ENCODE assay signal across 12 mouse cellular contexts in the genomic region with DNA sequence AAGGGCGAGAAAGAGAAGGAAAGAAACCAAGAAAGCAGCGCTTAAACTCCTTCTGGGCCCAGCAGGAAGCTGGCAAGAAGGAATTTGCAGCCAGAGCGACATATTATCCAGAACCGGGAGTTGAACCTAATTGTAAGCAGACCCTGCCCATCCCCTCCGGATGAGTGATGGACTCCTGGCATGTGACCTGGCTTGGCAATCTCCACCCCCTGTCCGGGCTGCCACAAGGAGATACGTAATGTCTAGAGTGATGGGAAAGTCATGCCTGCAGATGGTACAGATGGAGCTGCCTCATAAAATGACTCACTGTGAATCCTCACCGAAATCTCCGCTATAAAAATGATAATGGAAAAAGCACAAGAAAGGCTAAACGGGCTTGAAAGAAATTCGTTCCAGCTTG.
A peak's percentile ranks its signal among the peaks of the same experiment; 100 is the strongest.
DNase-seq lines count a peak whose midpoint lies in the region; ATAC-seq and TF ChIP-seq lines count a peak whose summit lies in the region.
"Had no signal": no experiment of that assay in that cellular context is flagged by ENCODE, and none has a peak within 500 bp of the region (broad histone marks: within the 10 kb centered on the region; RNA-seq: fewer than 3 reads in every experiment).

No protein-coding gene starts in this region.

- peak; percentile 78; the same call in 1 of the 2 replicates for ATAC-seq in limb, embryonic 14.5 days (ENCODE audit: low FRiP score, low read depth)
- ATAC-seq: midbrain, embryonic 15.5 days had no signal

- H3K9me3 ChIP-seq in limb, embryonic 14.5 days (ENCODE audit: control insufficient read depth, low read length): no peaks in the 10 kb centered on the region
- H3K9me3 ChIP-seq: midbrain, embryonic 15.5 days had no signal

- H3K36me3 ChIP-seq in limb, embryonic 14.5 days (ENCODE audit: control insufficient read depth, insufficient read depth, low read length): no peaks in the 10 kb centered on the region
- H3K36me3 ChIP-seq: midbrain, embryonic 15.5 days had no signal

- H3K4me2 ChIP-seq in limb, embryonic 14.5 days (replicated peaks; ENCODE audit: low read depth, low read length, severe bottlenecking): no peak overlapping the region
- H3K4me2 ChIP-seq: lung, embryonic 14.5 days; midbrain, embryonic 15.5 days had no signal

- no peak overlapping the region for H3K9ac ChIP-seq in limb, embryonic 14.5 days (ENCODE audit: low read depth, low read length, severe bottlenecking)
- H3K9ac ChIP-seq: lung, embryonic 14.5 days; midbrain, embryonic 15.5 days had no signal

- no peaks in the 10 kb centered on the region for H3K27me3 ChIP-seq in cerebellum, adult 2 months (ENCODE audit: control insufficient read depth, insufficient read depth, low read length)
- H3K27me3 ChIP-seq in limb, embryonic 14.5 days (ENCODE audit: control insufficient read depth, insufficient read depth, low read length): no peaks in the 10 kb centered on the region
- H3K27me3 ChIP-seq: midbrain, embryonic 15.5 days had no signal

- TF ChIP-seq POLR2A in cerebellum, adult 2 months (IDR thresholded peaks at IDR 0.05; ENCODE audit: borderline replicate concordance, insufficient read depth, low read length): no peak
- no peak for TF ChIP-seq POLR2A in limb, embryonic 14.5 days (IDR thresholded peaks at IDR 0.05; ENCODE audit: borderline replicate concordance, extremely low read depth, insufficient read depth, insufficient read length)

- no peaks in the 10 kb centered on the region for H3K4me1 ChIP-seq in cerebellum, adult 2 months (ENCODE audit: control insufficient read depth, insufficient read depth, low read length)
- H3K4me1 ChIP-seq in limb, embryonic 14.5 days (ENCODE audit: control insufficient read depth, insufficient read depth, low read length): no peaks in the 10 kb centered on the region; the same call in 1 of the 2 replicates
- H3K4me1 ChIP-seq: midbrain, embryonic 15.5 days had no signal

- peak; percentile 6 to 21 for DNase-seq in cerebellum, adult 2 months
- DNase-seq in cerebellum, adult 9-10 months: no peak
- DNase-seq in embryo, embryonic 10.5 days (ENCODE audit: low spot score): peak; percentile 64
- peak; percentile 16 to 58 for DNase-seq in layer of hippocampus, adult 2 months (ENCODE audit: low spot score in 2 of 2)
- DNase-seq in limb, embryonic 14.5 days (ENCODE audit: low spot score): peak; percentile 34
- DNase-seq in adrenal gland, postnatal 14 days: no peak
- no peak for DNase-seq in retina, postnatal 1 day
- no peak for DNase-seq in B cell, adult 2 months
- DNase-seq: heart, postnatal 14 days; kidney, postnatal 14 days; lung, embryonic 14.5 days had no signal

- no peak overlapping the region for H3K27ac ChIP-seq in cerebellum, adult 2 months (ENCODE audit: insufficient read depth, low read length)
- H3K27ac ChIP-seq in layer of hippocampus, adult 2 months: no peak overlapping the region
- no peak overlapping the region; the same call in 1 of the 2 replicates for H3K27ac ChIP-seq in limb, embryonic 14.5 days (replicated peaks; ENCODE audit: low read depth, low read length)
- H3K27ac ChIP-seq: midbrain, embryonic 15.5 days had no signal

- 19% methylated on average over 11 of the region's 11 CpGs for WGBS in cerebellum, adult 2 months
- WGBS in limb, embryonic 14.5 days: 36% methylated on average over 11 of the region's 11 CpGs

- H3K4me3 ChIP-seq in cerebellum, adult 2 months (replicated peaks; ENCODE audit: insufficient read depth, low read depth, low read length): no peak overlapping the region
- no peak overlapping the region for H3K4me3 ChIP-seq in layer of hippocampus, adult 2 months
- H3K4me3 ChIP-seq in limb, embryonic 14.5 days (replicated peaks; ENCODE audit: low read length): no peak overlapping the region
- H3K4me3 ChIP-seq: midbrain, embryonic 15.5 days had no signal

- TF ChIP-seq CTCF in cerebellum, adult 2 months (IDR thresholded peaks at IDR 0.05; ENCODE audit: borderline replicate concordance, insufficient read depth, low read depth, low read length): no peak
- TF ChIP-seq CTCF in layer of hippocampus, adult 2 months (conservative IDR thresholded peaks at IDR 0.05): no peak

Comparison
In these comparisons a context has a peak if more than half of its experiments do, and no peak if none do; other contexts are left out.
1. DNase-seq: peak in cerebellum, adult 2 months (2 of 2), embryo, embryonic 10.5 days (single experiment), layer of hippocampus, adult 2 months (2 of 2) and limb, embryonic 14.5 days (single experiment); none in cerebellum, adult 9-10 months (single experiment), adrenal gland, postnatal 14 days (single experiment), retina, postnatal 1 day (single experiment) and B cell, adult 2 months (0 of 2).